Mouse (Mus musculus) olfactory bulb, adult 2 months (tissue): ENCODE results near the gene Fsd2. TPM values are rescaled to one million over a fixed set of nuclear protein-coding genes. Genes with fewer than 3 reads are reported as not detected.

Source experiments
- H3K27ac ChIP-seq: fragments of 200-500 bp; 2 replicates; pipeline ENCODE4 v1.5.1; 2012; ENCODE audit warnings: low read depth, low read length; ENCODE audit not compliant: insufficient read depth
- H3K4me1 ChIP-seq: fragments of 200-500 bp; 2 replicates; pipeline ENCODE4 v1.6.1; 2012; ENCODE audit warnings: low read length; ENCODE audit not compliant: control insufficient read depth, insufficient read depth
- H3K4me3 ChIP-seq: fragments of 200-500 bp; 2 replicates; pipeline ENCODE4 v1.5.1; 2012; ENCODE audit warnings: mild to moderate bottlenecking, low read depth, low read length, moderate library complexity; ENCODE audit not compliant: insufficient read depth
- CTCF ChIP-seq: fragments of 200-500 bp; IDR thresholded peaks from 2 replicates; pipeline ENCODE4 v1.5.1; 2012; ENCODE audit warnings: low read depth, mild to moderate bottlenecking, low read length, moderate library complexity; ENCODE audit not compliant: insufficient read depth
- POLR2A ChIP-seq: fragments of 200-500 bp; IDR thresholded peaks from 2 replicates; pipeline ENCODE4 v1.6.1; 2012; ENCODE audit warnings: mild to moderate bottlenecking, low read depth, low read length, moderate library complexity; ENCODE audit not compliant: insufficient read depth
- WGBS: fragments of 180-500 bp; shearing (Covaris S2); methylation state at CpG from one replicate; pipeline ENCODE4 v1.1.7; 2018; 5-methylcytosine and 5-hydroxymethylcytosine counted together
- polyA plus RNA-seq: library from polyadenylated mRNA; stranded (reverse); fragments of >200 nt; gene quantifications from 2 replicates; pipeline ENCODE4 v1.2.4, GENCODE M21; 2012; ENCODE audit warnings: low replicate concordance; ENCODE audit not compliant: missing spikeins, insufficient read depth, insufficient read length

Gene Fsd2
- polyA plus RNA-seq = not detected in 2 replicates

DNA sequence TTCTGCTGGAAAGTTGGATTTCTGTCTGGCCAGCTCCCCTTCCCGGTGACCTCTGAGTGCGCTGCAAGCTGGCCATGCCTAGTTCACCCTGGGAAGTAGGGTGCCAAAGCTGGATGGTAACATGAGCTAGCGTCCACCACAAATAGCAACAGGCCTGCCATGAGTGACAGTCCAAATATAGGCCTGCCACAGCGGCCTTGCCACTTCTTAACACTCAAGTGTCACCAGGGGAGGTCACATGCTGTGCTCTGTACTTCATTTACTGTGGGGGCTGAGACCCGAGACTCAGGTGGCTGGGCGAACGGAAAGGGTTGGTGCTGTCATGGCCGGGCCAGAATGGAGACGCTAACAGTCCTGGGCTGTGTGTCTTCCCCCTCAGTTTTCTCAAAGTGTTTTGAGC is at the start of gene Fsd2:
TSS of gene Fsd2 (minus strand) at position 53 of the 400 bp plus-strand sequence.
- Histone ChIP-seq H3K4me3 (no peak within 1 kb of the TSS), H3K4me1 (peaks cover 2% of the 10 kb centered on the region; the same call in 1 of the 2 replicates), H3K27ac (no peak within 1 kb of the TSS)
- no peak for TF ChIP-seq CTCF
- no peak for TF ChIP-seq POLR2A
- WGBS = 82% methylated on average over 9 of the region's 9 CpGs

DNA sequence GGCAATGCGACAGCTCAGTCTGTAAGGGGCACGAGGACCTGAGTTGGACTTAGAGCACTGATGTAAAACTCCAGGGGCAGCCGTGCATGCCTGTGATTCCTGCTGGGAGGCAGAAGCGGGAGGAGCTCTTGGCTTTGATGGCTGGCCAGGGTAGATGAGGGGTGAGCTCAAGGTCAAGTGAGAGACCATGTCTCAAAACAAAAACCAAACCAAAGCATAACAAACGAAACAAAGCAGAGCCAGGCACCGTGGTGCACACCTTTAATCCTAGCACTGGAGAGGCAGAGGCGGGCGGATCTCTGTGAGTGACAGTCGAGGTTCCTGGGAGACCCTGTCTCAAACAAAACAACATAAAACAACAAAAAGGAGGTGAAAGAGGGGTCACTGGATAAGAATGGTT is 48.3 kb upstream of the Fsd2 start:
- Histone ChIP-seq H3K4me3 (no peak overlapping the region), H3K27ac (no peak overlapping the region), H3K4me1 (peaks cover 4% of the 10 kb centered on the region; the same call in 1 of the 2 replicates)
- 78% methylated on average over 9 of the region's 9 CpGs for WGBS
- TF ChIP-seq POLR2A (no peak), CTCF (no peak)

DNA sequence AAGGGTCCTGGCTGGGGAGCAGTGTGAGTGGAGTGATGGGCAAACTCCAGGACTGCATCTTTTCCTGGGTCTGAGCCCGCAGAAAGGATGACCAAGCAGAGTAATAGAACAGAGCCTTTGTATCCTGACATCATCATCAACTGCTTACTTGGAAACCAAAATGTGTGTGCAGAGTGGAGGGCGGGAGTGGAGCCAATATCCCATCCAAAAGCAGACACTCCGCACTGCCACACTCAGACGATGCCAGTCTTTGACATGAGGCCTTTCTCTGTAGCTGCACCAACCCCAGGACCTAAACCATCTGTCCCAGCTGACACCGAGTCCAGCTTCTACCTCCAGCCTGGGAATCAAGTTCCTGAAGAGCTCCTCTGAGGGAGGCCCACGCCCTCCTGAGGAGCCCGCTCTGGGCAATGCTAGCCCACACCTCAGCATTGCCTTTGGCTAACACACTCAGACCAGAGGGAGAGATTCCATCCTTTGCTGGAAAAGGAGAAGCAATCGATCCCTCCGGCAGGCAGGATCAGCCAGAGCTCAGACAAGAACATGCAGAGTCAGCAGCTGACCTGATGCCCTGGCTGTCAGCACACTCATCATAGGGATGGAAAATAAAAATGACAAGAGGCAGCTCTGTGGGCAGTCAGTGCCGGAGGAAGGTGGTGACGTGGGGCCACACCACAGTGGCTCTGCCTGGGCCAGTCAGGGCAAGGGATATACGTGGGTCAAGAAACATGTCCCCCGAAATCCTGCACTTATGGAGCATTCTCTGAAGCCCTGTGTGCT is 46.3 kb upstream of the Fsd2 start:
- peaks cover 4% of the 10 kb centered on the region; the same call in 1 of the 2 replicates for H3K4me1 ChIP-seq
- WGBS = 91% methylated on average over 13 of the region's 13 CpGs
- TF ChIP-seq CTCF (no peak), POLR2A (no peak)
- H3K27ac ChIP-seq = no peak overlapping the region
- H3K4me3 ChIP-seq = no peak overlapping the region

- TF ChIP-seq POLR2A (no peak), CTCF (peak; percentile 44; the same call in 1 of the 2 replicates)
- 58% methylated on average over 18 of the region's 18 CpGs for WGBS
- H3K4me3 ChIP-seq = no peak overlapping the region
- no peaks in the 10 kb centered on the region for H3K4me1 ChIP-seq
- no peak overlapping the region for H3K27ac ChIP-seq
These were observed 43.4 kb upstream of the Fsd2 start for GRCm38 (mm10) chr7:81610125-81610524.

DNA sequence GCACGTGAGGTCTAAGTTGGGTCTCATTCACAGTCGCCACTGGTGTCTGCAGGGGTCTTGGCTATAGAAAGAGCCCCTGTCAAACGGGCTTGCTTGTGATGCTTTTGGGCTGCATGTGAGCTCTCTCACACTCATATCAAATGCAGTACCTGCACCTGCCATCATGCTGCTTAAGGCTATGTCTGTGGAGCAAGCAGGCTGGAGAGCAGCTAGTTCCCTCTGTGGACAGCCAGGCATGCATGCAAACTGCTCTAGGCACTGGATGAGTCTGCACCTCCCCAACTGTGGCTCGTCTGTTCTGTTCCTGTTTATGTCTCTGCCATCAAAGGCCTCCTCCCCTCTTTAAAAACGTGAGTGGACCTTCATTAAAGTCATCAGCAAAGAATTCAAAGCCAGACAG is 39.7 kb upstream of the Fsd2 start:
- H3K27ac ChIP-seq = no peak overlapping the region
- no peak overlapping the region for H3K4me3 ChIP-seq
- TF ChIP-seq CTCF (no peak), POLR2A (no peak)
- WGBS = 57% methylated on average over 5 of the region's 5 CpGs
- H3K4me1 ChIP-seq = no peaks in the 10 kb centered on the region

GRCm38 (mm10) chr7:81605489-81605888 is 38.7 kb upstream of the Fsd2 start:
- Histone ChIP-seq H3K4me3 (no peak overlapping the region), H3K4me1 (no peaks in the 10 kb centered on the region), H3K27ac (no peak overlapping the region)
- TF ChIP-seq POLR2A = no peak
- TF ChIP-seq CTCF = no peak
- WGBS = 60% methylated on average over 4 of the region's 4 CpGs

- Histone ChIP-seq H3K4me3 (no peak overlapping the region), H3K27ac (no peak overlapping the region), H3K4me1 (0 out of 2 replicates have a peak, but pooled peaks cover 3% of the 10 kb centered on the region)
- TF ChIP-seq POLR2A (no peak), CTCF (no peak)
- 82% methylated on average over 5 of the region's 5 CpGs for WGBS
These were observed 38.2 kb upstream of the Fsd2 start for GRCm38 (mm10) chr7:81604991-81605390.

- WGBS = 42% methylated on average over 8 of the region's 8 CpGs
- H3K27ac ChIP-seq = 0 out of 2 replicates have a peak overlapping the region, but pooled peaks have one; percentile 2
These were observed 32.9 kb upstream of the Fsd2 start for GRCm38 (mm10) chr7:81599379-81600280.

More at GRCm38 (mm10) chr7:81599379-81600280, 32.9 kb upstream of the Fsd2 start:
- TF ChIP-seq POLR2A (no peak), CTCF (no peak)
- H3K4me1 ChIP-seq = peaks cover 6% of the 10 kb centered on the region; the same call in 1 of the 2 replicates
- H3K4me3 ChIP-seq = no peak overlapping the region
